Mouse (Mus musculus) CH12.LX (cell line): Measurements from ENCODE around the gene Cpa1.

Experiments used
- CTCF ChIP-seq, 2 experiments: IDR thresholded peaks in 1 of 2; conservative IDR thresholded peaks in 1 of 2; 2 replicates each; pipeline ENCODE4 v1.5.1; 2011 to 2012; ENCODE audit warnings: low read depth in 2 of 2, low read length in 2 of 2, improper control_type of control experiment in 1 of 2, inconsistent platforms in 1 of 2, mild to moderate bottlenecking in 1 of 2, moderate library complexity in 1 of 2
- HCFC1 ChIP-seq: IDR thresholded peaks from 2 replicates; pipeline ENCODE4 v1.6.1; 2012; ENCODE audit warnings: low read depth, mild to moderate bottlenecking, inconsistent platforms, low read length, improper control_type of control experiment
- POLR2A ChIP-seq: IDR thresholded peaks from 2 replicates; pipeline ENCODE4 v1.6.1; 2011; ENCODE audit warnings: low read depth, mild to moderate bottlenecking, improper control_type of control experiment, low read length
- RCOR1 ChIP-seq: conservative IDR thresholded peaks from 2 replicates; pipeline ENCODE4 v1.6.1; 2012; ENCODE audit warnings: low read depth, mild to moderate bottlenecking, inconsistent platforms, low read length, improper control_type of control experiment
- USF1 ChIP-seq: IDR thresholded peaks from 2 replicates; pipeline ENCODE4 v1.6.1; 2014; ENCODE audit warnings: low read depth, mild to moderate bottlenecking, inconsistent platforms, low read length, improper control_type of control experiment

GRCm38 (mm10) chr6:30667585-30667984 is 28.6 kb downstream of the Cpa1 start:
- TF ChIP-seq POLR2A (no peak), CTCF (conservative IDR thresholded peaks at IDR 0.05 in 1 of 2, IDR thresholded peaks at IDR 0.05 in 1 of 2; ENCODE audit: low read depth in 2 of 2, low read length in 2 of 2) (no peak), USF1 (no peak), HCFC1 (no peak), RCOR1 (no peak)
